Mouse (Mus musculus): ENCODE measurements at regions not wholly inside any gene's neighbourhood (a gene's known extent, or its start where the extent isn't known, plus 50 kb on each side); places are given as distances from the start of the nearest gene placed in this dataset.

- H3K4me3 ChIP-seq (ENCODE audit: low read length) = no peak overlapping the region
- H3K27me3 ChIP-seq (replicated peaks; ENCODE audit: control insufficient read depth, insufficient read depth, low read length) = no peaks in the 10 kb centered on the region
- H3K9me3 ChIP-seq (ENCODE audit: control insufficient read depth, low read length) = no peaks in the 10 kb centered on the region; the same call in 1 of the 2 replicates
- no peak overlapping the region for H3K9ac ChIP-seq (ENCODE audit: low read depth, low read length)
- peak; percentile 30; the same call in 1 of the 2 replicates for ATAC-seq
- H3K36me3 ChIP-seq (ENCODE audit: control insufficient read depth, insufficient read depth, low read length) = no peaks in the 10 kb centered on the region
- 52% methylated on average over 6 of the region's 6 CpGs for WGBS
- H3K4me2 ChIP-seq (ENCODE audit: low read length) = no peak overlapping the region
- H3K27ac ChIP-seq (ENCODE audit: low read depth, low read length) = no peak overlapping the region
- no peaks in the 10 kb centered on the region for H3K4me1 ChIP-seq (ENCODE audit: control insufficient read depth, insufficient read depth, low read depth, low read length)
These were observed 301.2 kb upstream of the 1700056E22Rik start for GRCm38 (mm10) chr1:184335281-184335680.

- WGBS = 78% methylated on average over 5 of the region's 5 CpGs
- Histone ChIP-seq H3K4me1 (ENCODE audit: control insufficient read depth, insufficient read depth, low read depth, low read length) (no peaks in the 10 kb centered on the region), H3K4me3 (ENCODE audit: low read length) (no peak overlapping the region), H3K27ac (ENCODE audit: low read depth, low read length) (no peak overlapping the region), H3K4me2 (ENCODE audit: low read length) (no peak overlapping the region), H3K36me3 (ENCODE audit: control insufficient read depth, insufficient read depth, low read length) (no peaks in the 10 kb centered on the region), H3K27me3 (replicated peaks; ENCODE audit: control insufficient read depth, insufficient read depth, low read length) (no peaks in the 10 kb centered on the region), H3K9me3 (ENCODE audit: control insufficient read depth, low read length) (no peaks in the 10 kb centered on the region; the same call in 1 of the 2 replicates), H3K9ac (ENCODE audit: low read depth, low read length) (no peak overlapping the region)
- no peak for ATAC-seq
These were observed 300.7 kb upstream of the 1700056E22Rik start for GRCm38 (mm10) chr1:184334818-184335217.

GRCm38 (mm10) chr1:184333086-184333485, 299.0 kb upstream of the 1700056E22Rik start:
- Histone ChIP-seq H3K27me3 (replicated peaks; ENCODE audit: control insufficient read depth, insufficient read depth, low read length) (no peaks in the 10 kb centered on the region), H3K27ac (ENCODE audit: low read depth, low read length) (no peak overlapping the region), H3K4me3 (ENCODE audit: low read length) (no peak overlapping the region), H3K4me2 (ENCODE audit: low read length) (no peak overlapping the region), H3K4me1 (ENCODE audit: control insufficient read depth, insufficient read depth, low read depth, low read length) (no peaks in the 10 kb centered on the region), H3K9me3 (ENCODE audit: control insufficient read depth, low read length) (no peaks in the 10 kb centered on the region; the same call in 1 of the 2 replicates), H3K9ac (ENCODE audit: low read depth, low read length) (no peak overlapping the region), H3K36me3 (ENCODE audit: control insufficient read depth, insufficient read depth, low read length) (no peaks in the 10 kb centered on the region)
- WGBS = 70% methylated on average over 5 of the region's 5 CpGs
- no peak for ATAC-seq

- WGBS = 72% methylated on average over 11 of the region's 11 CpGs
- H3K27me3 ChIP-seq (replicated peaks; ENCODE audit: control insufficient read depth, insufficient read depth, low read length) = no peaks in the 10 kb centered on the region
- no peak for ATAC-seq
These were observed 296.6 kb upstream of the 1700056E22Rik start for GRCm38 (mm10) chr1:184330516-184331350.

GRCm38 (mm10) chr1:184326191-184326590, 292.1 kb upstream of the 1700056E22Rik start:
- no peaks in the 10 kb centered on the region for H3K9me3 ChIP-seq (ENCODE audit: control insufficient read depth, low read length)
- no peaks in the 10 kb centered on the region for H3K27me3 ChIP-seq (replicated peaks; ENCODE audit: control insufficient read depth, insufficient read depth, low read length)
- no peaks in the 10 kb centered on the region for H3K4me1 ChIP-seq (ENCODE audit: control insufficient read depth, insufficient read depth, low read depth, low read length)
- ATAC-seq = no peak
- H3K9ac ChIP-seq (ENCODE audit: low read depth, low read length) = no peak overlapping the region
- no peak overlapping the region for H3K27ac ChIP-seq (ENCODE audit: low read depth, low read length)
- no peak overlapping the region for H3K4me2 ChIP-seq (ENCODE audit: low read length)
- WGBS = 80% methylated on average over 3 of the region's 3 CpGs
- no peak overlapping the region for H3K4me3 ChIP-seq (ENCODE audit: low read length)
- H3K36me3 ChIP-seq (ENCODE audit: control insufficient read depth, insufficient read depth, low read length) = no peaks in the 10 kb centered on the region

More at GRCm38 (mm10) chr1:184330516-184331350, 296.6 kb upstream of the 1700056E22Rik start:
- H3K4me2 ChIP-seq (ENCODE audit: low read length) = no peak overlapping the region
- no peaks in the 10 kb centered on the region for H3K36me3 ChIP-seq (ENCODE audit: control insufficient read depth, insufficient read depth, low read length)
- no peaks in the 10 kb centered on the region for H3K4me1 ChIP-seq (ENCODE audit: control insufficient read depth, insufficient read depth, low read depth, low read length)
- H3K27ac ChIP-seq (ENCODE audit: low read depth, low read length) = no peak overlapping the region
- H3K4me3 ChIP-seq (ENCODE audit: low read length) = no peak overlapping the region
- H3K9me3 ChIP-seq (ENCODE audit: control insufficient read depth, low read length) = no peaks in the 10 kb centered on the region; the same call in 1 of the 2 replicates
- no peak overlapping the region for H3K9ac ChIP-seq (ENCODE audit: low read depth, low read length)

- Histone ChIP-seq H3K27me3 (replicated peaks; ENCODE audit: control insufficient read depth, insufficient read depth, low read length) (no peaks in the 10 kb centered on the region), H3K27ac (ENCODE audit: low read depth, low read length) (no peak overlapping the region), H3K36me3 (ENCODE audit: control insufficient read depth, insufficient read depth, low read length) (no peaks in the 10 kb centered on the region), H3K4me3 (ENCODE audit: low read length) (no peak overlapping the region), H3K9me3 (ENCODE audit: control insufficient read depth, low read length) (no peaks in the 10 kb centered on the region), H3K4me2 (ENCODE audit: low read length) (no peak overlapping the region), H3K4me1 (ENCODE audit: control insufficient read depth, insufficient read depth, low read depth, low read length) (no peaks in the 10 kb centered on the region), H3K9ac (ENCODE audit: low read depth, low read length) (no peak overlapping the region)
- no peak for ATAC-seq
- WGBS = 79% methylated on average over 2 of the region's 2 CpGs
These were observed 290.1 kb upstream of the 1700056E22Rik start for GRCm38 (mm10) chr1:184324234-184324633.

GRCm38 (mm10) chr1:184320521-184321177, 286.5 kb upstream of the 1700056E22Rik start:
- 82% methylated on average over 3 of the region's 3 CpGs for WGBS
- Histone ChIP-seq H3K27me3 (replicated peaks; ENCODE audit: control insufficient read depth, insufficient read depth, low read length) (no peaks in the 10 kb centered on the region), H3K4me1 (ENCODE audit: control insufficient read depth, insufficient read depth, low read depth, low read length) (no peaks in the 10 kb centered on the region), H3K36me3 (ENCODE audit: control insufficient read depth, insufficient read depth, low read length) (no peaks in the 10 kb centered on the region), H3K9ac (ENCODE audit: low read depth, low read length) (no peak overlapping the region), H3K4me3 (ENCODE audit: low read length) (no peak overlapping the region), H3K4me2 (ENCODE audit: low read length) (no peak overlapping the region), H3K27ac (ENCODE audit: low read depth, low read length) (no peak overlapping the region), H3K9me3 (ENCODE audit: control insufficient read depth, low read length) (no peaks in the 10 kb centered on the region)
- ATAC-seq = no peak

- no peak overlapping the region for H3K9ac ChIP-seq (ENCODE audit: low read depth, low read length)
- H3K4me3 ChIP-seq (ENCODE audit: low read length) = no peak overlapping the region
- H3K36me3 ChIP-seq (ENCODE audit: control insufficient read depth, insufficient read depth, low read length) = no peaks in the 10 kb centered on the region
- H3K27ac ChIP-seq (ENCODE audit: low read depth, low read length) = no peak overlapping the region
- 91% methylated on average over 19 of the region's 19 CpGs for WGBS
- no peaks in the 10 kb centered on the region for H3K27me3 ChIP-seq (replicated peaks; ENCODE audit: control insufficient read depth, insufficient read depth, low read length)
- no peak overlapping the region for H3K4me2 ChIP-seq (ENCODE audit: low read length)
- no peaks in the 10 kb centered on the region for H3K4me1 ChIP-seq (ENCODE audit: control insufficient read depth, insufficient read depth, low read depth, low read length)
- no peaks in the 10 kb centered on the region for H3K9me3 ChIP-seq (ENCODE audit: control insufficient read depth, low read length)
- ATAC-seq = no peak
These were observed 276.2 kb upstream of the 1700056E22Rik start for GRCm38 (mm10) chr1:184310185-184310815.

GRCm38 (mm10) chr1:184304813-184305212, 270.7 kb upstream of the 1700056E22Rik start:
- Histone ChIP-seq H3K27me3 (replicated peaks; ENCODE audit: control insufficient read depth, insufficient read depth, low read length) (no peaks in the 10 kb centered on the region), H3K4me2 (ENCODE audit: low read length) (no peak overlapping the region), H3K9ac (ENCODE audit: low read depth, low read length) (no peak overlapping the region), H3K27ac (ENCODE audit: low read depth, low read length) (no peak overlapping the region), H3K4me1 (ENCODE audit: control insufficient read depth, insufficient read depth, low read depth, low read length) (no peaks in the 10 kb centered on the region), H3K9me3 (ENCODE audit: control insufficient read depth, low read length) (no peaks in the 10 kb centered on the region), H3K36me3 (ENCODE audit: control insufficient read depth, insufficient read depth, low read length) (no peaks in the 10 kb centered on the region), H3K4me3 (ENCODE audit: low read length) (no peak overlapping the region)
- WGBS = 94% methylated on average over 4 of the region's 4 CpGs
- no peak for ATAC-seq

All from hindbrain, embryonic 16.5 days (tissue).